Mouse (Mus musculus) stomach, postnatal 0 days (tissue): Measurements from ENCODE around the gene Usp48. TPM values are rescaled to one million over a fixed set of nuclear protein-coding genes. Genes with fewer than 3 reads are reported as not detected.

Experiments used
- ATAC-seq: fragments of 200-750 bp; cut with Nextera tagmentation; 2 replicates; pipeline ENCODE4 v1.8.0; 2017; ENCODE audit not compliant: low FRiP score, low TSS enrichment
- DNase-seq: peaks from one replicate; pipeline ENCODE4 v3.0.0-alpha.2; 2016; ENCODE audit warnings: low spot score
- H3K27ac ChIP-seq: fragments of 300-500 bp; sonication (generic); replicated peaks from 2 replicates; pipeline ENCODE4 v1.5.1; 2014; ENCODE audit warnings: mild to moderate bottlenecking, control low read depth
- H3K27me3 ChIP-seq: fragments of 300-500 bp; sonication (generic); 2 replicates; pipeline ENCODE4 v1.6.1; 2014; ENCODE audit warnings: low read length; ENCODE audit not compliant: control insufficient read depth, insufficient read depth
- H3K36me3 ChIP-seq: fragments of 300-500 bp; sonication (generic); 2 replicates; pipeline ENCODE4 v1.6.1; 2014; ENCODE audit warnings: low read length, mixed read lengths; ENCODE audit not compliant: control insufficient read depth, insufficient read depth
- H3K4me1 ChIP-seq: fragments of 300-500 bp; sonication (generic); replicated peaks from 2 replicates; pipeline ENCODE4 v1.6.1; 2014; ENCODE audit warnings: antibody characterized with exemption; ENCODE audit not compliant: control insufficient read depth, insufficient read depth
- H3K4me2 ChIP-seq: fragments of 300-500 bp; sonication (generic); replicated peaks from 2 replicates; pipeline ENCODE4 v1.6.1; 2014; ENCODE audit warnings: low read depth, mild to moderate bottlenecking, control low read depth, moderate library complexity
- H3K4me3 ChIP-seq: fragments of 300-500 bp; sonication (generic); 2 replicates; pipeline ENCODE4 v1.5.1; 2014; ENCODE audit warnings: low read depth, low read length, control low read depth
- H3K9ac ChIP-seq: fragments of 300-500 bp; sonication (generic); 2 replicates; pipeline ENCODE4 v1.6.1; 2014; ENCODE audit warnings: mild to moderate bottlenecking, low read length, control low read depth, mixed read lengths
- H3K9me3 ChIP-seq: fragments of 300-500 bp; sonication (generic); 2 replicates; pipeline ENCODE4 v1.6.1; 2016; ENCODE audit warnings: low read length; ENCODE audit not compliant: control insufficient read depth
- CTCF ChIP-seq: IDR thresholded peaks from 2 replicates; pipeline ENCODE4 v1.5.1; 2016; ENCODE audit warnings: antibody characterized with exemption, low read depth, mild to moderate bottlenecking, moderate library complexity
- EP300 ChIP-seq: optimal IDR thresholded peaks from 2 replicates; pipeline ENCODE3; 2016; ENCODE audit warnings: antibody characterized with exemption
- WGBS: fragments of 180-500 bp; shearing (Covaris S2); extraction: QIAGEN DNeasy Blood & Tissue Kit; methylation state at CpG from one replicate; pipeline ENCODE4 v1.1.7; 2014; 5-methylcytosine and 5-hydroxymethylcytosine counted together
- polyA plus RNA-seq: library from polyadenylated mRNA; unstranded; fragments of >200 nt; fragmentation: Nextera tagmentation; extraction: Ambion mirVana; gene quantifications from 2 replicates; pipeline ENCODE4 v1.2.1, GENCODE M21; 2015

Usp48 gene
- polyA plus RNA-seq, 1 experiment from 2014 or later, result 35.4 TPM

- Histone ChIP-seq H3K27me3 (no peaks in the 10 kb centered on the region), H3K4me1 (no peaks in the 10 kb centered on the region), H3K4me3 (no peak overlapping the region), H3K36me3 (peaks cover 28% of the 10 kb centered on the region), H3K9me3 (no peaks in the 10 kb centered on the region), H3K27ac (no peak overlapping the region), H3K4me2 (no peak overlapping the region), H3K9ac (no peak overlapping the region)
- no peak for TF ChIP-seq EP300
- TF ChIP-seq CTCF, result no peak
- WGBS, result 87% methylated on average over 4 of the region's 4 CpGs
- DNase-seq (no peak), ATAC-seq (no peak)
These were observed 39.8 kb downstream of the Usp48 start for GRCm38 (mm10) chr4:137633394-137633793.

DNA sequence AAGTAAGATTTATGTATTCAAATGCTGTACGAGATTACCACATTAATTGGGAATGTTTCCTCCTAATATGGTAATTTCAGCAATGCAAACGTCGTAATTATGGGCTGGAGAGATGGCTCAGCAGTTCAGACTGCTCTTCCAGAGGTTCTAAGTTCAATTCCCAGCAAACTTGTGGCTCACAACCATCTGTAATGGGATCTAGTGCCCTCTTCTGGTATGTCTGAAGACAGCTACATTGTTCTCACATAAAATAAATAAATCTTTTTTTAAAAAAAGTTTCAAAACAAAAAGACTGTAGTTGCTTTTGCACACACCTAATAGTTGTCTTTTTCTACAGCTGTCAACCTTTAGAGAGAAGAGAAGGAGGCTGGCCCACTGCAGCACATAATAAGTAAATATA is 43.0 kb downstream of the Usp48 start:
- DNase-seq, result no peak

DNA sequence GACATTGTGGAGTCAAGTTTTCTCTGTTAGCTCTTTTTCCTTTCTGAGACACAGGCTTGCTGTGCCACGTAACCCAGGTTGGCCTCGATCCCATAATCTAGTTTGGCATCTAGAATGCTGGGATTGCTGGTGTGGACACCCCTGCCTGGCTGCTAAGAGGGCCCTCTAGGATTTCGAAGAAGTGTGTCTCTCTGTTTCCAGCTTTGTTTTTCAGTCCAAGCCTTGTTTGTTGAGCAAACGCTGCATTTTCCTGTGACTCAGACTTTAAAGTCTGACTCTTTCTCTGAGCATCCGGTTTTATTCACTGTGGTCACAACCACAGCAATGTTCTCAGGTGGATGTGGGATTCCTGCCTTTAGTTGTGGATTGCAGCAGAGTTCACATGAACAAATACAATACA is 48.0 kb downstream of the Usp48 start:
- peak overlapping the region; percentile 79 for H3K27ac ChIP-seq
- WGBS, result 44% methylated on average over 5 of the region's 5 CpGs
- DNase-seq (peak; percentile 32), ATAC-seq (peak; percentile 51)
- TF ChIP-seq CTCF (no peak), EP300 (no peak)
- no peak overlapping the region for H3K4me2 ChIP-seq
- no peaks in the 10 kb centered on the region for H3K27me3 ChIP-seq
- no peaks in the 10 kb centered on the region for H3K9me3 ChIP-seq
- no peaks in the 10 kb centered on the region for H3K4me1 ChIP-seq
- H3K4me3 ChIP-seq, result no peak overlapping the region
- no peak overlapping the region for H3K9ac ChIP-seq
- H3K36me3 ChIP-seq, result peaks cover 33% of the 10 kb centered on the region

More for the DNA sequence above, 43.0 kb downstream of the Usp48 start:
- no peak overlapping the region for H3K9ac ChIP-seq
- TF ChIP-seq CTCF, result peak; percentile 55
- no peak for TF ChIP-seq EP300
- no peak overlapping the region for H3K27ac ChIP-seq
- H3K27me3 ChIP-seq, result no peaks in the 10 kb centered on the region
- H3K4me1 ChIP-seq, result no peaks in the 10 kb centered on the region
- 71% methylated on average over 3 of the region's 3 CpGs for whole genome bisulfite sequencing
- no peak overlapping the region for H3K4me2 ChIP-seq
- ATAC-seq, result no peak
- no peak overlapping the region for H3K4me3 ChIP-seq
- peaks cover 38% of the 10 kb centered on the region for H3K36me3 ChIP-seq
- no peaks in the 10 kb centered on the region for H3K9me3 ChIP-seq

DNA sequence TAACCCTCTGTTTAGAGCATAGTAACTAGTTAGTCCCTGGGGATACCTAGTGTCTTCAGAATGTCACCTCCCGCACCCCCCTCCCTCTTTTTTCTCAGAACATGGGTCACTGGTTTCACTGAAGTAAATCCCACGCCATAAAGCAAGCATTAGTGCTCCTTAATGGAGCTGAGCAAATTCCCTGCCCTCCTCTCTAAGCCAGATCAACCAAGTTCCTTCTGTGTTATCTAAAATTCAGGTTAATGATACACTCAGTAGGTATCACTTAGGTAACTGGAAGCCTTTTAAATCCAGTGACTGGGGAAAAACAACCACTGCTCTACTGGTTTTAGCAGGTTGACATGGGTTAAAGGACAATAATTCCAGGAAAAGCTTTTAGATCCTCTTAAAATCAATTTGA is 48.5 kb downstream of the Usp48 start:
- Histone ChIP-seq H3K27ac (peak overlapping the region; percentile 79), H3K4me2 (no peak overlapping the region), H3K4me1 (no peaks in the 10 kb centered on the region), H3K4me3 (no peak overlapping the region), H3K9ac (no peak overlapping the region), H3K36me3 (peaks cover 31% of the 10 kb centered on the region), H3K27me3 (no peaks in the 10 kb centered on the region), H3K9me3 (no peaks in the 10 kb centered on the region)
- TF ChIP-seq CTCF, result no peak
- TF ChIP-seq EP300, result no peak
- peak; percentile 78 for ATAC-seq
- 50% methylated on average over 2 of the region's 2 CpGs for WGBS
- peak; percentile 33 for DNase-seq

GRCm38 (mm10) chr4:137643459-137643858 is 49.9 kb downstream of the Usp48 start:
- peaks cover 31% of the 10 kb centered on the region for H3K36me3 ChIP-seq
- ATAC-seq, result peak; percentile 79

DNA sequence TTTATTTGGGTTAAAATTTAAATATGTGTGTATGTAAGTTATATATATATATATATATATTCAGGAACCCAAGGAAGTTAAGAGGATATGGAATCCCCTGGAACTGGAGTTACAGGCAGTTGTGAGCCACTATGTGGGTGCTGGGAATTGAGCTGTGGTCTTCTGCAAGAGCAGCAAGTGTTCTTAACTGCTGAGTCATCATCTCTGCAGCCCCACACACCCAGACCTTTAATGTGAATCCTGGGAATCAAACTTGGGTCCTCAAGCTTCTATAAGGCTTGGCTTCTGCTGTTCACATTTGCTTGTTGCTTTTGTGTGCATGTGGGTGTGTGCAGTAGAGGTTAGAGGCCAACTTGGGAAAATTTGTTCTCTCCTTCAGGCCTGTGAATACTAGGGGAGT is 52.7 kb downstream of the Usp48 start:
- DNase-seq, result no peak
- Histone ChIP-seq H3K4me3 (no peak overlapping the region), H3K9me3 (no peaks in the 10 kb centered on the region), H3K36me3 (peaks cover 25% of the 10 kb centered on the region), H3K4me1 (no peaks in the 10 kb centered on the region), H3K4me2 (no peak overlapping the region), H3K9ac (no peak overlapping the region), H3K27ac (no peak overlapping the region), H3K27me3 (no peaks in the 10 kb centered on the region)
- no peak for ATAC-seq
- TF ChIP-seq EP300 (no peak), CTCF (no peak)

More at GRCm38 (mm10) chr4:137643459-137643858, 49.9 kb downstream of the Usp48 start:
- TF ChIP-seq EP300, result no peak
- Histone ChIP-seq H3K4me2 (no peak overlapping the region), H3K4me1 (no peaks in the 10 kb centered on the region), H3K27me3 (no peaks in the 10 kb centered on the region), H3K9ac (no peak overlapping the region), H3K9me3 (no peaks in the 10 kb centered on the region), H3K27ac (peak overlapping the region; percentile 75), H3K4me3 (no peak overlapping the region)
- peak; percentile 60 for DNase-seq
- WGBS, result 72% methylated on average over 2 of the region's 2 CpGs
